Mouse (Mus musculus) neural tube, embryonic 14.5 days (tissue): ENCODE measurements around the gene Agpat2. TPM values are rescaled to one million over a fixed set of nuclear protein-coding genes. Genes with fewer than 3 reads are reported as not detected.

Experiments used
- ATAC-seq: fragments of 200-750 bp; cut with Nextera tagmentation; 2 replicates; pipeline ENCODE4 v1.8.0; 2017; ENCODE audit warnings: low read depth, mild to moderate bottlenecking, moderate TSS enrichment, moderate library complexity
- H3K27ac ChIP-seq: fragments of 300-500 bp; sonication (generic); 2 replicates; pipeline ENCODE4 v1.5.1; 2014; ENCODE audit warnings: low read depth, mild to moderate bottlenecking, control low read depth, low read length, moderate library complexity, mixed read lengths
- H3K27me3 ChIP-seq: fragments of 300-500 bp; sonication (generic); 2 replicates; pipeline ENCODE4 v1.6.1; 2014; ENCODE audit warnings: low read length; ENCODE audit not compliant: control insufficient read depth, insufficient read depth
- H3K36me3 ChIP-seq: fragments of 300-500 bp; sonication (generic); 2 replicates; pipeline ENCODE4 v1.6.1; 2014; ENCODE audit warnings: low read length, mixed read lengths; ENCODE audit not compliant: control insufficient read depth, insufficient read depth
- H3K4me1 ChIP-seq: fragments of 300-500 bp; sonication (generic); 2 replicates; pipeline ENCODE4 v1.6.1; 2014; ENCODE audit warnings: low read length; ENCODE audit not compliant: control insufficient read depth, insufficient read depth
- H3K4me2 ChIP-seq: fragments of 300-500 bp; sonication (generic); 2 replicates; pipeline ENCODE4 v1.6.1; 2014; ENCODE audit warnings: mild to moderate bottlenecking, low read depth, low read length, control low read depth
- H3K4me3 ChIP-seq: fragments of 300-500 bp; sonication (generic); 2 replicates; pipeline ENCODE4 v1.5.1; 2014; ENCODE audit warnings: low read depth, low read length, control low read depth, mixed read lengths
- H3K9ac ChIP-seq: fragments of 300-500 bp; sonication (generic); replicated peaks from 2 replicates; pipeline ENCODE4 v1.6.1; 2014; ENCODE audit warnings: low read depth, mild to moderate bottlenecking, control low read depth, low read length, mixed read lengths
- H3K9me3 ChIP-seq: fragments of 300-500 bp; sonication (generic); 2 replicates; pipeline ENCODE4 v1.6.1; 2016; ENCODE audit warnings: low read length; ENCODE audit not compliant: control insufficient read depth
- WGBS: fragments of 180-500 bp; shearing (Covaris S2); extraction: QIAGEN DNeasy Blood & Tissue Kit; methylation state at CpG from one replicate; pipeline ENCODE4 v1.1.7; 2014; 5-methylcytosine and 5-hydroxymethylcytosine counted together
- polyA plus RNA-seq: library from polyadenylated mRNA; unstranded; fragments of >200 nt; fragmentation: Nextera tagmentation; extraction: Ambion mirVana; gene quantifications from 2 replicates; pipeline ENCODE4 v1.2.1, GENCODE M21; 2014

Agpat2 gene
- polyA plus RNA-seq, 1 experiment from 2014 or later, result 2.7 TPM

DNA sequence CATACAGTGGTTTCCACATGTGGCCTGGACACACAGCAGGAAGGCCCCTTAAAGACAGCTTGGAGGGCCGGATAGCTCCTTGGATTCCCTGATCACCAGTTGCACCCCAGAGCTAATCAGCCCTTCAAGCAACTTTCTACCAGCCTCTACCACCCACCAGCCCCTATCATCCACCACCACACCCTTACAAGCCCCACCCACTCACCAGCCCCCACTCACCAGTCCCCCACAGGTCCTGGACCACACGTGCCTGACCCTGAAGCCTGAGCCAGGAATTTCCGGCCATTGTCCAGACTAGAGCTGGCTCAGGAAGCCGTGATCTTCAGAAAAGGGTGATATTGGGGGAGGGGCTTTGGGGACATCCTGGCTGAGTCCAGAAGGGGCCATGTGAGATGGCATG, 28.4 kb downstream of the Agpat2 start:
- Histone ChIP-seq H3K27ac (no peak overlapping the region), H3K9ac (no peak overlapping the region), H3K27me3 (no peaks in the 10 kb centered on the region), H3K4me2 (no peak overlapping the region), H3K36me3 (no peaks in the 10 kb centered on the region), H3K4me1 (0 out of 2 replicates have a peak, but pooled peaks cover 3% of the 10 kb centered on the region), H3K4me3 (no peak overlapping the region), H3K9me3 (no peaks in the 10 kb centered on the region)
- WGBS, result 66% methylated on average over 4 of the region's 4 CpGs
- ATAC-seq, result no peak

DNA sequence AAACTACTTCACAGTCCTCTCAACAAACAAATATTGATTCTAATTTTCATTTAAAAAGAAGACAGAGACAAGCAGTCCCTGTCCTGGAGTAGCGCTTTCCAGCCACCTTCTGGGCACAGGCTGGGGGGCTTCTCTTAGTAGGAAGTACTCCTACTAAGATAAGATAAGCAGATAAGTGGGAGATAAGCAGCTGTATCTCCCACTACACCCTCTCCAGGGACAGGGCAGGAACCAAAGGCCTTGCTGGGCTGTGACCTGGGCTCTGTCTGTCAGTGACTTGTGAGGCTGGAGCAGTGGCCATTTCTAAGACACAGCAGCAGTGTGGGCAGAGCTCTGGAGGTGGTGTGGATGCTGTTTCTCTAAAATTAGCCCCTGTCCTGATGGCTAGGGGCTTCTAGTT, 28.8 kb downstream of the Agpat2 start:
- no peak for ATAC-seq
- H3K9me3 ChIP-seq, result no peaks in the 10 kb centered on the region
- no peak overlapping the region for H3K27ac ChIP-seq
- H3K9ac ChIP-seq, result no peak overlapping the region
- H3K4me2 ChIP-seq, result no peak overlapping the region
- H3K4me3 ChIP-seq, result no peak overlapping the region
- 83% methylated on average over 1 of the region's 1 CpGs for WGBS
- H3K36me3 ChIP-seq, result no peaks in the 10 kb centered on the region
- H3K27me3 ChIP-seq, result no peaks in the 10 kb centered on the region
- 0 out of 2 replicates have a peak, but pooled peaks cover 3% of the 10 kb centered on the region for H3K4me1 ChIP-seq

DNA sequence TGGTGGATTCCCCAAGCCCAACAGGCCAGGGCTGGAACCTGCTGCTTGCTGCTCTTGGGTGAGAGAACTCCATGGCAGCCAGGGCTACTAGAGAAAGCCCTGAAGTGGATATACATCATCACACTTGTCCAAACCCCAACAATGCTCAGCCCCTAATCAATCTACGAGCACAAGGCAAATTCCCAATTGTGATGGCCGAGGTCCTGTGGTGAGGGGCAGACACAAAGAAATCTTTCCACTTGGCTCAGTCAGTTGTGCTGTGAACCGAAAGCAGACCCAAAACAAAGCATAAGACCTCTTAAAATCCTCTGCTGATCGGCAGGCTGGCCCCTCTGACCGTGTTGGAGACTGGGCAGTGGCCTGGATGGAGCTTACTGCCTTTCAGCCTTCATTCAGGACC, 29.4 kb downstream of the Agpat2 start:
- no peak overlapping the region for H3K9ac ChIP-seq
- H3K27me3 ChIP-seq, result no peaks in the 10 kb centered on the region
- no peak overlapping the region for H3K4me3 ChIP-seq
- 15% methylated on average over 5 of the region's 5 CpGs for WGBS
- no peaks in the 10 kb centered on the region for H3K36me3 ChIP-seq
- H3K4me2 ChIP-seq, result no peak overlapping the region
- H3K27ac ChIP-seq, result no peak overlapping the region
- 0 out of 2 replicates have a peak, but pooled peaks cover 3% of the 10 kb centered on the region for H3K4me1 ChIP-seq
- no peaks in the 10 kb centered on the region for H3K9me3 ChIP-seq
- no peak for ATAC-seq

DNA sequence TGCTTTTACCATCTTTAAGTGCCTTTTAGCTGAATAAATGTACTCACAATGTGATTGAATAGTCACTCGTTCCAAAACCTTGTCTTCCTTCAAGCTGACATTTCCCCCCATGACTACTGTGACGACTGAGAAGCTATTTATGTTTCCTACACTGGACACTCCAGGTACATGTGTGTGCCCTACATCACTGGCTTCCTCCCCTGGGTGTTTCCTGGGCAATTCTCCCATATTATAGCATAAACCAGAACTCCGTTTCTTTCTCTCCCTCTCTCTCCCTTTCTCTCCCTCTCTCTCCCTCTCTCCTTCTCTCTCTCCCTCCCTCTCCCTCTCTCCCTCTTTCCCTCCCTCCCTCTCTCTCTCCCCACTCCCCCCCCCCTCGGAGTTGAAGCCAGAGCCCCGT, 30.4 kb downstream of the Agpat2 start:
- H3K4me2 ChIP-seq, result no peak overlapping the region
- no peak overlapping the region for H3K9ac ChIP-seq
- H3K36me3 ChIP-seq, result no peaks in the 10 kb centered on the region
- H3K4me1 ChIP-seq, result 0 out of 2 replicates have a peak, but pooled peaks cover 3% of the 10 kb centered on the region
- WGBS, result 25% methylated on average over 5 of the region's 5 CpGs
- no peaks in the 10 kb centered on the region for H3K9me3 ChIP-seq
- ATAC-seq, result no peak
- no peak overlapping the region for H3K4me3 ChIP-seq
- H3K27me3 ChIP-seq, result no peaks in the 10 kb centered on the region
- H3K27ac ChIP-seq, result peak overlapping the region; percentile 28; the same call in 1 of the 2 replicates

DNA sequence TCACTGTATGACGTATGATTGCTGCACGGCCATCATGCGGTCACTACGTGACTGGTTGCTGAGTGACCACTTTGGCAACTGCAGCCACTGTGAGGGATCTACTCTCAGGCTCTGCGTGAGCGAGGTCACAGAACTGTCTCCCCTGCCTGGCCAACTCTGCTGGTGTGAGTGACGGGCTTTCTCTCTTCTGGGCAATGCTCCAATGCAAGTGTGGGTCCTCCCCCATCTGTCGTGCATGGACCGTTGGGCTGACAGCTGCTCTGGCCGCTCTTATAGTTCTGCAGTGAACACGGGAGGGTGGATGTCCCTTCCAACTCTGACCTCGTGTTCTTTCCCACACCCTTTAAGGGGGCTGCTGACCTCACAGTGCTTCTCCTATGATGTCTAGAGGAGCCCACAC, 30.8 kb downstream of the Agpat2 start:
- no peaks in the 10 kb centered on the region for H3K27me3 ChIP-seq
- 47% methylated on average over 12 of the region's 12 CpGs for WGBS
- H3K36me3 ChIP-seq, result no peaks in the 10 kb centered on the region
- H3K4me2 ChIP-seq, result no peak overlapping the region
- H3K9ac ChIP-seq, result no peak overlapping the region
- no peaks in the 10 kb centered on the region for H3K9me3 ChIP-seq
- H3K4me3 ChIP-seq, result no peak overlapping the region
- H3K4me1 ChIP-seq, result 0 out of 2 replicates have a peak, but pooled peaks cover 3% of the 10 kb centered on the region
- ATAC-seq, result peak; percentile 40; the same call in 1 of the 2 replicates
- H3K27ac ChIP-seq, result peak overlapping the region; percentile 28; the same call in 1 of the 2 replicates

DNA sequence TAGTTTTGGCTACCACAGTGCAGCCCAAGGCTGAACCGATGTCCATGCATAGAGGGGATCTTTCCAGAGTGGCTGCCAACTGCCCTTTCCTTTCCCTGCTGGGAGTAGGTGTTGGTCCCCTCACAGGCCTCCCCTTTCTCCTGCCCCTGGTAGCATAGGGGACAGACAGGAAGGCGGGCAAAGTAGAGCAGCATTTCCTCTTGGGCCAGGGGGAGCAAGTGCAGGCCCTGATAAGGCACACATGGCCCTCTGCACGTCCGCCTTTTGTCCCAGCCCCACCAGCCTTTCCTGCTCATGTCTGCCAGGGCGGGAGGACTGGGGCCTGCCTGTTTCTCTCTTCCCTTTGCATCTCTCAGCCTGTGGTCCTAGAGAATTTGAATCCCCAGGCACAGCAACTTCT, 32.4 kb downstream of the Agpat2 start:
- no peak overlapping the region for H3K9ac ChIP-seq
- no peak overlapping the region for H3K27ac ChIP-seq
- 81% methylated on average over 5 of the region's 5 CpGs for WGBS
- H3K27me3 ChIP-seq, result no peaks in the 10 kb centered on the region
- no peak overlapping the region for H3K4me2 ChIP-seq
- H3K4me3 ChIP-seq, result no peak overlapping the region
- H3K4me1 ChIP-seq, result no peaks in the 10 kb centered on the region
- H3K36me3 ChIP-seq, result no peaks in the 10 kb centered on the region
- ATAC-seq, result no peak
- H3K9me3 ChIP-seq, result no peaks in the 10 kb centered on the region

DNA sequence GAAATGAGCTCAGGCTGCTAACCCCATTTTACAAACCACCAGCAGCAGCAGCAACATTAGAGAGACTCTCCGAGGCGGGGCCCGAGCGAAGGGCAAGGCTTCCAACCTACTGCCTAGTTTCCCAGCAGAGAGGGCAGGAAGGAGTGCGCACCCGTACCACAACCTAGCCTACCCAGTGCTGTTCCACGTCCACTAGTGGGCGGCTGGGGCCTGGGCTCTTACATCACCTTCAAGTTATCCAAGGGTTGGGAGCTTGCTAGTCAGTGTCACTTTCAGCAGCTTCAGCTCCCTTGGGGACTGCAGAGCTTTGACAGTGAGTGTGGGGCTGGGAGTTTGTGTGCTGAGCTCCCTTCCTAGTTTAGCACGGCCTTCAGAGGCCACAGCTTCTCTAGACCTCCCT, 32.8 kb downstream of the Agpat2 start:
- H3K27ac ChIP-seq, result no peak overlapping the region
- 82% methylated on average over 9 of the region's 9 CpGs for WGBS

DNA sequence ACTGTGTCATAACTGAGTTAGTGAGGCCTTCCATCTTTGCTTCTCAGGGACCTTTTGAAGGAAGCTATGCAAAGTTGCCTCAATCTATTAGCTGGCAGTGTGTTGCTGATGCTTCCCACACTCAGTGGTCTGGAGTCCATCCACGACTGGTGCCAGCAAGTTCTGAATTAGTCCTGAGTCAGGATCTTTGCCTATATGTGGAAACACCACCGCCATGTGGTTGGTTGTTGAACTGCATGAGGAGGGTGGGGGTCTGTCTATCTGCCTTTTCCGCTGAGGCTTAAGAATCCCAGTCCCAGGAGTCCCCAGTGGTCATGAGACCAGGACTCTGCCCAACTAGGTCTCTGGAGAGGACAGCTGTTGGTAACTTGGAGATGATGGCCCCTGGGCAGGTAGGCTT, 34.2 kb downstream of the Agpat2 start:
- ATAC-seq, result no peak
- H3K4me3 ChIP-seq, result no peak overlapping the region
- no peak overlapping the region for H3K27ac ChIP-seq
- no peak overlapping the region for H3K4me2 ChIP-seq
- no peaks in the 10 kb centered on the region for H3K36me3 ChIP-seq
- H3K27me3 ChIP-seq, result no peaks in the 10 kb centered on the region
- no peaks in the 10 kb centered on the region for H3K9me3 ChIP-seq
- H3K4me1 ChIP-seq, result no peaks in the 10 kb centered on the region
- WGBS, result 7% methylated on average over 3 of the region's 3 CpGs
- H3K9ac ChIP-seq, result no peak overlapping the region

More for the DNA sequence above, 32.8 kb downstream of the Agpat2 start:
- Histone ChIP-seq H3K4me2 (no peak overlapping the region), H3K4me1 (no peaks in the 10 kb centered on the region), H3K36me3 (no peaks in the 10 kb centered on the region), H3K27me3 (no peaks in the 10 kb centered on the region), H3K9me3 (no peaks in the 10 kb centered on the region), H3K9ac (no peak overlapping the region), H3K4me3 (no peak overlapping the region)
- no peak for ATAC-seq

DNA sequence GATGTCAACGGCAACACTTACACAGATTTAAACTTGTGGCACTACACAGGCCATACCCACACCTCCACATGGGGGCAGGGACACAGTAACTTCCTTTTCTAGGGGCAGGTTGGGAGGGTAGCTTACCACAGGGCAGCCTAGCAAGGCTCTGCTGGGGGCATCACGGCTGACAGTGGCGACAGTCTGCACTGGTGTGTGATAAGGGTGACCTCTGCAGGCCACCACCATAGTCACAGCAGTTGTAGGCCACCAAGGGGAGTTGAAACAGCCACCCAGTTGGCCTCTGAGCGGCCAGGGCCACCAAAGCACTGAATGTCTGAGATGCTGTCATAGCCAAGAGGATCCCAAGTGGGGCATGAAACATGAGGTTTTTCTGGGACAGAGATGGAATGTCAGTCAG, 38.0 kb downstream of the Agpat2 start:
- Histone ChIP-seq H3K36me3 (no peaks in the 10 kb centered on the region), H3K9ac (no peak overlapping the region), H3K27me3 (no peaks in the 10 kb centered on the region), H3K9me3 (no peaks in the 10 kb centered on the region), H3K27ac (no peak overlapping the region), H3K4me3 (no peak overlapping the region), H3K4me2 (no peak overlapping the region), H3K4me1 (no peaks in the 10 kb centered on the region)
- 21% methylated on average over 4 of the region's 4 CpGs for WGBS
- ATAC-seq, result peak; percentile 70; the same call in 1 of the 2 replicates
